Mouse (Mus musculus): ENCODE results near the gene Crip3.

Gene Crip3

DNA sequence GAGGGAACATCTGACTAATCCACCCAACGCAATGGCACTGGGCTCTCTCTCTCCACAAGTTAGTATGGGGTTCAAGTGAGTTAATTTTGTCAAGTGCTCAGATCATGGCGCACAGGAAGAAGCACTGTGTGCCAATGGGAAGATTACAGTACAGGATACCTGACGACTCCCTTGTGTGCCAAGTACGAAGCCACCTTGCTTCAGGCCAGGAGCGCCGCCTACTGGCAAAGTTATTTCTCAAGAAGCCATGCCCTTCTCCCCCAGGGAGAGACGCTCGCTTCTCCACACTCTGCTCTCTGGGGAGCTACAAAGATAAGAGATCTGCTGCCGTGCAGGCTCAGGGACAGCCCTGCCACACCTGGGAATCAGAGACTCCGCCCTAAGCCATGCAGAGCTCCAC is 29.1 kb downstream of the Crip3 start:
- DNase-seq, result peak; percentile 75

- DNase-seq, result no peak
Measured at GRCm38 (mm10) chr17:46458439-46458838, 29.7 kb downstream of the Crip3 start.

GRCm38 (mm10) chr17:46460673-46461072 is 31.9 kb downstream of the Crip3 start:
- no peak for DNase-seq

DNA sequence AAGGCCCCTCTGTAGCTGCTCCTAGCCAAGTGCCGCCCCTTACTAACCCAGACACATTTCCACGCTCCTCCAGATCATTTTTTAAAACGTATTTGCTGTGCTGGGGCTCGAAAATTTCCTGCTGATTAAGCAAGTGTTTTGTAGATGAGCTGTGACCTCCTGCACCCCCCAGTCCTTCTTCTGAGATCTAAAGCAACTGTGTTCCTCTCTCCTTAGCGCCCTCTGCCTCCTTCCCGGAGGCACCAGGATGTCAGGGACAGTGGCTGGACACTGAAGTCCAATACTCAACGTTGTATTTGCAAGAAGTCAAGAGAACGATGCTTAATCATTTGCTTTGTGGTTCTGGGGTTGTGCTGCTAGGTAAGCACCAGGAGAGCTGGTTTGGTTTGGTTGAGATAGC is 32.6 kb downstream of the Crip3 start:
- peak; percentile 45 for DNase-seq

GRCm38 (mm10) chr17:46462226-46462625 is 33.5 kb downstream of the Crip3 start:
- no peak for DNase-seq

- DNase-seq, result no peak
Measured at GRCm38 (mm10) chr17:46467830-46468229, 39.1 kb downstream of the Crip3 start.

- DNase-seq, result no peak
Measured at GRCm38 (mm10) chr17:46476601-46477000, 47.9 kb downstream of the Crip3 start.

- DNase-seq, result peak; percentile 50
Measured at GRCm38 (mm10) chr17:46477286-46477685, 48.6 kb downstream of the Crip3 start.
